Mouse (Mus musculus) erythroblast, adult 5-6 weeks (primary cell): Measurements from ENCODE around the gene P2ry6. TPM values are rescaled to one million over a fixed set of nuclear protein-coding genes. Genes with fewer than 3 reads are reported as not detected.

ENCODE experiments used
- ATAC-seq: replicated peaks from 2 replicates; pipeline ENCODE4 v1.8.0; 2016; ENCODE audit warnings: moderate number of reproducible peaks, mild to moderate bottlenecking, moderate TSS enrichment, inconsistent platforms; ENCODE audit not compliant: poor library complexity, low FRiP score, severe bottlenecking
- total RNA-seq, 2 experiments: library from RNA; stranded (forward) in 1 of 2; stranded (reverse) in 1 of 2; fragments of 150-400 nt in 1 of 2; fragments of 200-764, 138-1000 nt in 1 of 2; gene quantifications; 2 replicates each; pipeline versions ENCODE4 v1.2.3 to v1.2.4; 2015 to 2017; ENCODE audit warnings: low replicate concordance in 2 of 2

The P2ry6 gene
- total RNA-seq, 2 experiments from 2014 or later, result 0.94 to 6.1 TPM

DNA sequence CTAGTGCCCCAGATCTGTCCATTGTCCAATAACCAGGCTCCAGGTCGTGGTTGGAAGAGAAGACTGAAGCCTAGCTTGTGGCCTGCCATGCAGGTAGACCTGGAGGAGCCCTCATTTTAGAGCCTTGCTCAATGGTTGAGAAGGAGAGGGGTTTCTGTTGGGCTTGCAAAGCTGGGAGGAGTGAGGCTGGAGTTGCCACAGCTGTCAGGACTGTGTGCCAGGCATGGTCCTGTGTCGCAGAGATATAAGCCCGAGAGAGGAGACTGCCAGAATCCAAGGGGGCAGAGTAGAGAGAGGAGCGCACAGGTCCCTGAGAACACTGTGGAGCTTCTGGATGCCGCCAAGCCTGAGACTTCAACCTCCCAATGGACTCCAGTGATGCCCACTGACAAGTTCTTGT lies 29.7 kb downstream of the P2ry6 start:
- ATAC-seq, result no peak

DNA sequence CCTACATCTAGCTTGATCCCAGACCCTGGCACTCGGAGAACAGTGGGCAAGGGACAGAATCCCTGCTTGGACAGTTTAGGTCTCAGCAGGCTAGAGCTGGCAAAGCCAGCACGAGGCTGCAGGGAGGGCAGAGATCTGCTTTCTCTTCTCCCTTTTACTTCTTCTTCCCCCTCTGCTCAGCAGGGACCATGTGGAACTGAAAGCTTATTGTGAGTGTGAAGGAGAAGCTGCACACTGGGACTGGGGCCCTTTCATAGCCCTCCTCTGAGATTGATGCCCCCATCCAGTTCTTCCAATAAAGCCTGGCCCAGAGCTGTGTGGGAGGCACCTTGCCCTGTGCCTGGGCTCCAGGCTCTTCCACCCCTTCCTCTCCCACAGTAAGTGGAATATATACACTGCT lies 30.1 kb downstream of the P2ry6 start:
- no peak for ATAC-seq

DNA sequence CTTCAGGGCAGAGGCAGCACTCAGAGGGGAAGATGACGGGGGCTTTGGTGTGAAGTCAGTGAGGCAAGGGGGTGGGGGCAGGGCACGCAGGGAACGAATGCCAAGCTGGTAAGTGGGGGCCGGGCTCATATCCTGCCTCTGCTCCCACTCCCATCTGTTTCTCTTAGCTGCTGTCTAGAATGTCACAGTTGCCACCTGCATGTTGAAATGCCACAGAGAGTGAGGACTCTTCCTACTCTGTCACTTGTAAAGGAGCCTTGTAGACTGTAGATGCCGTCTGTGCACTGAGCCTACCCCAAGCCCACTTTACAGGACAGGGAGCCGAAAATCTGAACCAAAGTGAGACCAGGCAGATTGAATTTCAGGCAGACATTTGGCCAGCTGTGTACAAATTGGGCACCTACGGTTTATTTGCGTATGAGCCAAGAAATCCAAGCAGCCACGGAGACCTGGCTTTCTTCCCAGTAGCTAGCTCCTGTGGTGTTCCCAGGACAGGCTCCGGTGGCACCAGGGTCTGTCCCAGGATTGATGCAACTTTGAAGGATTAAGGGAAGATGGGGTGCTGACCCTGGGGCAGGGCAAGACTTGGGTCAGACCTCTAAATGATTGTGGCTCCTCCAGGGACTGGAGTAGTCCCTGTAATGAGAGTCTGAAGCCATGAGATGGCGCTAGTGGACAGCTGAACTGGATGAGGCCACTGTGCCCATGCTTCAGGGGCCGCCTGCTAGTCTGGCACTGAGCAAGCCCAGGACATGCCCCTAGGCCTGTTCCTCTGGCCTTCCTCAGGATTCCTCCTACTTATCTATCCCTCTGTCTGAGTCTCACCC lies 31.4 kb downstream of the P2ry6 start:
- ATAC-seq, result no peak

GRCm38 (mm10) chr7:100941169-100941568 lies 33.3 kb downstream of the P2ry6 start:
- no peak for ATAC-seq

DNA sequence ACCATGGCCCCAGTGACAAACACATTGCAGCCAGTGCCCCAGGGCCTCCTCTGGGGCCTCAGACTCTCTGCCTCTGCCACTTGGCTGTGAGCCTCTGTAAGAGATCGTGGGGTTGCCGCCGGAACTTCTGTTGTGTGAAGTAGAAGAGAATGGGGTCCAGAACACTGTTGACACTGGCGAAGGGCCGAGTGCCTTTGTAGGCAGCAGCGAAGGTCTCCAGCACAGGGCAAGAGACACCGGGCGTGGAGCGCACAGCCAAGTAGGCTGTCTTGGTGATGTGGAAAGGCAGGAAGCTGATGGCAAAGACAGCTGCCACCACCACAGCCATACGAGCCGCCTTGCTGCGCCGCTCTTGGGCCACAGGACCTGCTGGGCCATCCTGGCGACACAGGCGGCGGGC lies 36.3 kb downstream of the P2ry6 start:
- no peak for ATAC-seq

DNA sequence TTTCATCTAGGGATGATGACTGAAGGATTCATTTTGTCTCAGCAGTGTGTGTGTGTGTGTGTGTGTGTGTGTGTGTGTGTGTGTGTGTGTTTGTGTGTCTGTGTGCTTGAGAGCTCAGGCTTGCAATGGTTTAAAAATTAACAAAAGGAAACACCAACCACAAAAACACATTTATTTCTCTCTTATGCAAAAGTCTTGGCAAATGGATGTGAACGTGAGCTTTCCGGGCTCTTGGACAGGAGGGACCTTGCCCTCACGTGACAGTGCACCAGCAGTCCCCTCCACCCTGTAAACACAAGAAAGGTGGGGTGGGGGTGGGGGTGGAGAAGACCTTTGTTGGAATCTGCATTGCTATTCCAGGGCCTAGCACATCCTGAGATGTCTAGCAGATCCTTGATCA lies 37.0 kb downstream of the P2ry6 start:
- no peak for ATAC-seq

GRCm38 (mm10) chr7:100933520-100933919 lies 40.9 kb downstream of the P2ry6 start:
- ATAC-seq, result no peak

DNA sequence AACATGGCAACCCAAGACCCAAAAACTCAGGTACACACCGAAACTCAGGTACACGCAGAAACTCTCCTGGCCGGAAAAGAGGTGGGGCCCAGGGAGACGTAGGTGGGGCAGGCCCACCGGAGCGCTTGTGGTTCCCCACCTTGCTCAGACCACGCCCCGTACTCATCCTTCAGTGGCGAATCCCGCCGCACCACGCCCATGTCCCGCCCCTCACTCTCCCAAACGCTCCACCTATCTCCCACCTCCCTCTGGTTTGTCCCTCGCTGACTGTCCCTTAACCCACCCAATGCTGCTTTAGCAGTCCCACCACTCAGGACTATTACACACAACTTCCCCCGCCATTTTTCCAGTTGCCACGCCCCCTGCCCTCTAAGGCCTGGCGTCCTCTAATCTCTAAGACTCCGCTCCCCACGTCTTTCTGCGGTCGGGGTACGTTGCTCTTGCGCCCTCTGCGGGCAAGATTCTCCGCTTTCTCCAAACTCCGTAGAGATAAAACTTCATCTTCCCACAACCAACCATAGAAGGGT lies 41.9 kb downstream of the P2ry6 start:
- no peak for ATAC-seq

DNA sequence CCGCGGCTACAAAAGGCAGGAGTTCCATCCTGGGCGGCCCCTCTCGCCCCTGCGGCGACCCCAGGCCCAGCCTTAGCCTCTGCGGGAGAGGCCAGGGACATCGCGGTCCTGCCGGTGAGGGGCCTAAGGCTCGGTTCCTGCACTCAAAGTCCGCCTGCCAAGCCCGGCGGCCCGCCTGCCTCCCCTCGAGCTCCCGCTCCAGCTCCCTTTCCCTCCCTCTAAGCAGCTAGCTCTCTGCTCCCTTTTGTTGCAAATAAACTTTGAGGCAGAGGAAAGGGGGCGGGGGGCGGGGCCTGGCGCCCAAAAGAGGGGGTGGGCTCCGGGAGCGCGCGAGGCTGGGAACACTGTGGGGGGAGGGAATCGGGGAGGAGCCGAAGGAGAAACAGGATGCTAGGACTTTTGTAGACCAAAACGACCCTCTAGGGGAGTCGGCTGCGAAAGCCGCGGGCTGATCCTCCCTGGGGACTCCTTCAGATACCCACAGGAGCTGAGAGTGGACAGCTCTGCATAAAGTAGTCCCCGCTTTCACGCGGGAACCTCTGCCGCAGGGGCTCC lies 42.4 kb downstream of the P2ry6 start, which contains the start of gene Arhgef17:
Arhgef17 (minus strand) TSS at position 182 of the 555 bp plus-strand sequence.
- ATAC-seq, result no peak

- ATAC-seq, result no peak
These were observed 43.0 kb downstream of the P2ry6 start for GRCm38 (mm10) chr7:100931316-100931925.

DNA sequence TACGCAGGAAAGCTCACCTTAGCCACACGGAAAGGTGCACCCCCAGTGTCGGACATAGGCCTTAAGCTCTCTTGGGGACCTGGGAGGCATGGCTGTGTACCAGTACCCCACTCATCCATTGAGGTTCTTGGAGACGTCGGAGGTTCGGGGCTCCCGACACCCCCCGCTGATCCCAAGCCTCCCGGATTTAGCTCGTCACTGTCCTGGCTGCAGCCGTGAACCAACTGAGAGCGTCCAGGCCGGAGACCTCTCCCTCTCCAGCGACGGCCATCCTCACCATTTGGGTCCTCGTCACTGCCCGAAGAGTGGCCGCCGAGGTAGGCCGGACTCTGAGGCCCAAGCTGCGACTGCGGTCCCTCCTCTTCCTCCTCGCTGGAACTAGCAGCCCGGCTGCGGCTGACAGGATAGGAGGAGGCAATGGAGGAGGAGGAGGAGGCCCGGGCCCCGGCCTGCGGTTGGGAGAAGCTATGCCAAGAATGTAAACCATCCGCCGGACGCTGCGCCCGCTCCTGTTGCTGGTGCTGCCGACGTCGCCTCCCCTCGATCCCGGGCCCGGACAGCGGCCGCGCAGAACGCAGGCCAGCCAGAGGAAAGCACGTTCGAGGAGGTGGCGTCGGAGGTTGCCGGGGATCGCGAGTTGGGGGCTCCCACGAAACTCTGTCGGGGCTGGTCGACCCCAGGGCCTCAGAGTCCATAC lies 43.7 kb downstream of the P2ry6 start:
- no peak for ATAC-seq

DNA sequence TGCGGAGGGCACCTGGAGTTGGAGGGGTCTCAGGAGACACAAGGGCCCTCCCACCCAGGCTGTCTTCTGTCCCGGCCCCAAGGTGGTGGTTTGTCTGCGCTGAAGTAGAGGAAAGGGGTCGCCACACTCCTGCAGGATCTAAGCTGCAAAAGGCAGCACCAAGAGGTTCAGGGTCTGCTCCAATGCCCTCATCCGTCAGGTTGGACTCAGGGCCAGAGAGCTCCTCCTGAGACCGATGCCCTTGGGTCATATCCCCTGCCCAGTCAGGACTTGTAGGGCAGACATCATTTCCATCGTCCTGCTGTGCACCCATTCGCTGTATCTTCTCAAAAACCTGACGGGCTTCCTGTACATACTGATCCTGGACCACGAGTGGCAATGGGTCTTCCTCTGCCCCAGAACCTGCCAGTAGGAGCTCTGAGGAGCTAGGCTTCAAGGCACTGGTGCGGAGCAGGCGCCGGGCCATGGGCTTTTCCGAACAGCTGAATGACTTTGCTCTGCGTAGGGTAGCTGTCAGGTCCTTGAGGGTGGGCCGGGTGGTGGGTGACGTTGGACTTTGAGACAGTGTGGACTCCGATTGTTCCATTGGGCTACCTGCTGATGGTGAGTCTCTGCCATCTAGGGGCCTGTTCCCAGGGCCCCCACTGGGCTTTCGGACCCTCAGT lies 44.7 kb downstream of the P2ry6 start:
- ATAC-seq, result no peak

DNA sequence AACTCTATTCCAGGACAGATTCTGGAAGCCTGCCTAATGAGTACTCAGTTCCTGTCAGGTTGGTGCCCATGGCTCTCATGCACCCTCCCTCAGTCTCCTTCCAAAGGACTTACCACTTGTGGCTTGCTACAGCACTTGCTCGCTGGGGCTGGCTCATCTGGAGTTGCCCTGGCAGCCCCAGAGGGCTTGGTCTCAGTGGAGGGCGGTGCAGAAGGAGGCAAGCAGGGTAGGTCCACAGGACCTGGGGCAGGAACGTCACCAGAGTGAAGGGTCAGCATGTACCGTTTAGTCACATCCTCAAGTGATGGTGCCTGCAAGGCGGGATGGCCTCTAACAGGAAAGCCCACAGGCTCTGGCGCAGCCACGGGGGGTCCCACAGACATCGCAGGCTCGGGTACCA lies 46.0 kb downstream of the P2ry6 start:
- ATAC-seq, result no peak

GRCm38 (mm10) chr7:100927287-100928000 lies 47.0 kb downstream of the P2ry6 start:
- no peak for ATAC-seq

GRCm38 (mm10) chr7:100926311-100926923 lies 48.0 kb downstream of the P2ry6 start:
- ATAC-seq, result no peak

GRCm38 (mm10) chr7:100924674-100925445 lies 49.6 kb downstream of the P2ry6 start:
- no peak for ATAC-seq

- no peak for ATAC-seq
These were observed 50.2 kb downstream of the P2ry6 start for GRCm38 (mm10) chr7:100924200-100924599.

- ATAC-seq, result no peak
These were observed 51.5 kb downstream of the P2ry6 start for GRCm38 (mm10) chr7:100922907-100923306.
